Mouse (Mus musculus) embryonic fibroblast, embryonic 13.5 days (primary cell): ENCODE results near the gene Myh7.

Experiments used
- CTCF ChIP-seq: IDR thresholded peaks from 2 replicates; pipeline ENCODE4 v1.5.1; 2011; ENCODE audit warnings: mild to moderate bottlenecking, control low read depth, low read length, moderate library complexity, borderline replicate concordance; ENCODE audit not compliant: insufficient read depth
- POLR2A ChIP-seq: IDR thresholded peaks from 2 replicates; pipeline ENCODE4 v1.6.1; 2011; ENCODE audit warnings: low read depth, mild to moderate bottlenecking, control low read depth, low read length, moderate library complexity

DNA sequence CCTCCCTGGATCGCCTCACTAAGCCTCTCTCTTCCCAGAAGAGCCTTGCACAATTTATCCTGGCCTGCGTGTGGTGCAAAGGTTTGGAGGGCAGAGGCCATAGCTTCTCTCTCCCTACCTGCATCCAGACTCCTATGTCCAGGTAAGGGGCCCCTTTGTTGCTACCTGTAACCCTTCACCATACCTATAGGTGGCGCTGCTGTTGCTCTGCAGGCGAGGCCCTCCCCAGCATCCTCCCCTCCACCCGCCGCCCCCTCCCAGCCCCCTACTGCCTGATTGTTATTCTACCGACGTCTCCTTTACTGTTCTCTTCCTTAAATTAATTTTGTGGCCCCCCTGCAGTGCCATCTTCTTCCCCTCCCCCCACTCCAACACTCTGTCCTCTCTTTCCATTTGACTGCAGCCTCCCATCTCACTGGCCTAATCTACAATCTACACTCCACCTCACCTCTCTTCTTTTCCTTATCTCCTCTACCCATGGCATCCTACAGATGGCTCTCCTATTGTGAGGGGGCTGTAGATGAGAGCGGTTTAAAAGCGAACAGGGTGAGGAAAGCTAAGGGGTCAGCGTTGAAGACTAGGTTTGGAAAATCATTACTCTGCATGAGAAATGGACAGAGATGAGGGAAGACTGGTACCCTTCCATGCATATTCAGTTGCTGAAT is 34.7 kb upstream of the Myh7 start:
- peak; percentile 44; the same call in 1 of the 2 replicates for TF ChIP-seq CTCF
- TF ChIP-seq POLR2A, result no peak
